Mouse (Mus musculus): ENCODE results near the gene Lpcat2b.
"Not testable (repeated sequence)": the region's sequence is repeated elsewhere in the genome, so short reads cannot be mapped to it uniquely, and the experiment has no call there.

Gene Lpcat2b

DNA sequence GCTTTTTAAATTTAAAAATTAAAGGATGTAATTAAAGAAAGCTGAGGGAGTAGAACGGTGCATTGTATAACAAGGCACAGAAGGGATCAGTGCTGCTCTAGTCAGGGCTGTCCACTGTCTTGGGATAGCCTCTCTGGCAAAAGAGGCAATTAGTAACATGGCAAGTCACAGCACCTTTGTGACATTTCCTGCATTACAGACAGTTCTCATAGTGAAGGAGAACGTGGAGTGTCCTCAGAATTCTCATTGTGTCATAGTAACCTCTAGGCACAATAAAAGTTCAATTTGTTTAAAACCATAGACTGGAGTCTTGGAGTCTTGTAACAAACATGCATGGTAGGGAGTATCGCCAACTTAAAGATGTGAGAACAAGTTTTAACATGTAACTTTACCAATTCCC lies at the start of gene Lpcat2b:
Gene Lpcat2b (plus strand): TSS at position 301 of the 400 bp plus-strand sequence.
- DNase-seq (ENCODE audit: extremely low spot score, low read depth, low spot score), result no peak

DNA sequence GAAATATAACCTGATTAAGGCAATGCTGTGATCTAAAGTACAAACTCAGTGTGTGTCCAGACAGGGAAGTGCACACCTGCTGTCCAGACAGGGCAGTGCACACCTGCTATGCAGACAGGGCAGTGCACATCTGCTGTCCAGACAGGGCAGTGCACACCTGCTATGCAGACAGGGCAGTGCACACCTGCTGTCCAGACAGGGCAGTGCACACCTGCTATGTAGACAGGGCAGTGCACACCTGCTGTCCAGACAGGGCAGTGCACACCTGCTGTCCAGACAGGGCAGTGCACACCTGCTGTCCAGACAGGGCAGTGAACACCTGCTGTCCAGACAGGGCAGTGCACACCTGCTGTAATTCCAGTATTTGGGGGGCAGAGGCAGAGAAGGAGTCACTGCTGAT lies 44.9 kb upstream of the Lpcat2b start:
- DNase-seq (ENCODE audit: extremely low spot score, low read depth, low spot score), result not testable (repeated sequence)

DNA sequence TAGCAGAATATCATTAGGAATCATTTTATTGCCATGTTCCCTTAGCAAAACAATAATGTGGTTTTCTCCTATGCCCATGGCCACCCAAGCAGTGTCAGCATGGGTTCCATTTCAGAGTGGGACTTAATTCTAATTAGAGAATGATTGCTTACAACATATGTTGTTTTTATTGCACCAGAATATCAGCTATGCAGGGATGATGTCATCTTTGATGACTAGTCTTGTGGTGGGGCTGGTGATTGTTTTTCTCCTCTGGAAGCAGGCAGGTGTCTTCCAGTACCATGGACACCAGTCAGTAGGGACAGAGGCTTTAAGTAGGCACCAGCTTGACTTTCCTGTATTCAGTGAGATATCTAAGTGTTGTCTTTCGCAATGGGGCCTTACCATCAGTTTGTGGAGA lies 43.6 kb upstream of the Lpcat2b start:
- DNase-seq (ENCODE audit: extremely low spot score, low read depth, low spot score), result no peak

DNA sequence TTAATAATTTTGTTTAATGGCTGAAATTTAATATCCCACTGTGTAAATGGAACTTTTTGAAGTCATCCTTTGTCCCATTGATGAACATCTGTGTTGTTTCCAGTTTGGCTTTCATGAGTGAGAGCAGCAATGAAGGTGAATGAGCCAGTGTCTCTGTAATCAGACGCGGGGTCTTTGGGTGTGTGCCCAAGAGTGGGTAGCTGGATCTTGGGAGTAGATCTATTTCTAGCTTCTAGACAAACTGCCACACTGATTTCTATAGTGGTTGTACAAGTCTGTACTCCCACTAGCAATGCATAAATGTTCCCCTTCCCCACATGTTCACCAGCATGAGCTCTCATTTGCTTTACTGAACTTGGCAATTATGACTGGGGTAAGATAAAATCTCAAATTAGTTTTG lies 42.0 kb upstream of the Lpcat2b start:
- DNase-seq (ENCODE audit: extremely low spot score, low read depth, low spot score), result no peak

DNA sequence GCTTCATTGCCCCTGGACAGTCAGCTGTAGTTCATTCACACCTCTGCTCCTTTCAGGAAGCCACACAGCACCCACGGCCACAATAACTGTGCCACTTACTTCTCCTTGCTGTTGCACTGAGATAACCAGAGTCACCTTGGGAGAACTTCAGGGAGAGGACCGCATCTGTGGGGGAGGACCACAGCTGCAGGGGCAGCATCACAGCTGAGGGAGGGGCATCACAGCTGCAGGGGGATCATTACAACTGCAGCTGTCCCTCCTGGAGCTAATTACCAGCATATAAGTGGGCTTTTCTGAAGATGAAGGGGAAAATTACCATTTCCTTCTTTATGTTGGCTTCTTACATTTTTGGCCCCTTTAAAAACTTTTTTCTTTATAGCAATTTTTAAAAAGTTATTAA lies 36.9 kb upstream of the Lpcat2b start:
- DNase-seq (ENCODE audit: extremely low spot score, low read depth, low spot score), result no peak

DNA sequence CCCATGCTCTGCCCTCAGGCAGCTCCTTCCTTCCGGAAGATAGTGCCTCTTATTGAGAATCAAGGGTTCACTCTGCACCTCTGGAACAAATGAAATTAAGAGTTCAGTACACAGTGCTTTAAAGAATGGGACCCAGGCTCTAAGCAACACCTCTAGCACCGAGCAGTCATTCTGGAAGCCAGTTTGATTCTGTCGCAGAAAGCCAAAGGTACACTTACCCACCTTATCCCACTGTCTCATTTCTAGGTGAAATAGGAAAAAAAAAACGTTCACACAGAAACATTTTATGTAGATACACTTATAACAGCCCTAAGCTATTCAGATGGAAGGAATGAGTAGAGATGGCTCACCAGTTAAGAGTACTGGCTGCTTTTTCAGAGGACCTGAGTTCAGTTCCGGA lies 28.9 kb upstream of the Lpcat2b start, which contains the start of gene Ephx4:
Gene Ephx4 (plus strand): TSS at position 301 of the 400 bp plus-strand sequence.
- DNase-seq (ENCODE audit: extremely low spot score, low read depth, low spot score), result no peak

DNA sequence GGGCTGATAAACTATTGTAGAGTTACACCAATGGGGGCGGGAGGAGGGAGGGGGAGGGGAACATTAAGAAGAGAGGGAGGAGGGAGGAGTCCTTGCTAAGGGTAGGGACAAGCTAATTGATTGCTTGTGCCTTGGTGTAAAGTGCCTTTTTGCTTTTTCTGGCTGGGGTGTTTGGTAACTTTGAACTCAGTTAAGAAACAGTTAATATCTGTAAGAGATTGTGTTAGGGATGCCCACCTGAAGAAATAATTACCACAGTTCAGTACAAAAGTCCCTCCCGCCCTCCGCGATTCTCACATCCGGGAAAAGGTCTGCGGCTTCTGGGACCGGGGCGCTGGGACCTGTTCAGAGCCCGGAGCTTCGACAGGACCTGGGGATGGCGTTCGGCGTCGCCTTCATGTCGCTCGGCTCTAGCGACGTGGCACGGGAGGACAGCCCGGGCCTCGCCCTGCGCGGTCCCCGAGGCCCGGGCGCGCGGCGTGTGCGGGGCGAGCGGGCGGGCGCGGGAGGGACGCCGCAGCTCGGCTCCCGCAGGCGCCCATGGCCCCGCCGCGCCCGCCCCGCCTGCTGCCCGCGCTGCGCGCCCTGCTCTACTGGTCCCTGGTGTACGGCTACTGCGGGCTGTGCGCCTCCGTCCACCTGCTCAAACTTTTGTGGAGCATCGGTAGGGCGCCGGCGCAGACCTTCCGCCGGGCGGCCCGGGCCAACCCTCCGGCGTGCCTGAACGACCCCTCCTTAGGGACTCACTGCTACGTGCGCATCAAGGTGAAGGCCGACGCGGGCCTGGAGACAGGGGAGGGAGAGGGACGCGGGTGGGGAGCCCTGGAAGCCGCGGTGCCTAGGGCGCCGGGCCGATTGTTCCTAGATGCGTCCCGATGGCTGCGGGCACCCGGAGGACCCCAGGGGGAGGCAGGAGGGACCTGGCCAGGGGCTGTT lies 28.1 kb upstream of the Lpcat2b start:
- peak; percentile 31 for DNase-seq (ENCODE audit: extremely low spot score, low read depth, low spot score)

DNA sequence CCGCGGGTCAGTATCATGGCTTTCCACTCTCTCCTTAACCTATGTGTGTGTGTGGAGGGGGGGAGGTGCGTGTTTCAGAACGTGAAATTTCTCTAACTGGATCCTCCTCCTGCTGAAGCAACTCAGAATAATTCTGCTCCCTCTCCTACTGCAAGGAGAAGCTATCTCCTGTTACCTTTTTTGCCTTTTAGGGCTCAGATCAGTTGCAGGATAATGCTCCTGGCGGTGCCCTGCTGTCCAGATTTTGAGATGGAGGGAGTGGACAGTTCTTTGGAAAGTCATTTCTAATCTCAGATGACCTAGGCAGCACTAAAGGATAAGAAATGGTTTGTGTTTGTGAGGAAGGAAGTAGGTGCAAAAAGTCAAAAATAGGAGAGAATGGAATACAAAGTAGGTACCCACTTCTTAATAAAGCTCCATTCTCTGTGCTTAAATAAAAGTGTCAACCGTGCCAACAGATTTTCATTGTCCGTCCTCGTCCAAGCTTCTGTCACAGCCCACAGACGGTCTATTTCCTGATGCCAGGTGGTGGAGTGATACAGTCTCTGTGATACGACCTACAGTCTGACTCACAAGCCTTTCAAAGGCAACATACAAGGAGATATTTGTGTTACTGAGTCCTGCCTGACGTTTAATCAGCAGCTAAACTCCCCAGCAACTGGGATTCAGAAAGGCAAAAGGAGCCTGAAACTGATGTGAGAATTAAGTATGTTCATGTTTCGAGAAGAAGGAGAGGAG lies 27.2 kb upstream of the Lpcat2b start:
- DNase-seq (ENCODE audit: extremely low spot score, low read depth, low spot score), result no peak

DNA sequence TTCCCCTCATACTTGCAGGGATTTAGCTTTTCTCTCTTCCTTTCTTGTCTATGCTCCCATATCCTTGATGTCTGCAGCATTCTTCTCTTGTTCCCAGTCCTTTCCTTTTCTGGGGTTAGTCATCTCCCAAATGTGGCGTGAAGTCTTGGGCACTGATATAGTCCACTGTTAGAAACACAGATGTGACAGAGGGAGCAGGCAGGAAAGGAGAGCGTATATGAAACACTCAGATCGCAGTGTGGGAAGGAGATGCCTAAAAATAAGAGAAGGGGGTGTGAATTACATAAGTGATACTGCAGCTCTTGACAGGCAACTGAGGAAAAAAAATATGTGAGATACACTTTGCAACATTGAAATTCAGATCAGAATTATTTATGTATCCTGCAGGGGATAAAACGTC lies 26.0 kb upstream of the Lpcat2b start:
- no peak for DNase-seq (ENCODE audit: extremely low spot score, low read depth, low spot score)

DNA sequence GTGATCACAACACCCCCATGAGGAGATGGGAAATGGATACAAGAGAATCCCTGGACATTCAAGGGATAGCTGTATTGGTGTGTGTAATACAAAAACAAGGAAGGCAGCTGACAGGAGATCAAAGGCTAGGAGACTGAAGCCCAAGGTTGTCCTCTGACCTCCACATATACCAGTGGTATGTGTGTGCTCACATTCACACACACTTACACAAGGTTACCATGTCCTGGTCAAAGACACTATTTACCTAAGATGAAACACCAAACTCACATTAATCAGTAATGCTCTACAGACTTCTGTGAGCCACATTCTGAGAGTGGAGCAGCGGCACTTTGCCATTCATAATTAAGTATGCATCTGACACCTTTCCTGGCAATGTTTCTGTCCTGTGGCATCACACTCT lies 21.0 kb upstream of the Lpcat2b start:
- DNase-seq (ENCODE audit: extremely low spot score, low read depth, low spot score), result no peak

DNA sequence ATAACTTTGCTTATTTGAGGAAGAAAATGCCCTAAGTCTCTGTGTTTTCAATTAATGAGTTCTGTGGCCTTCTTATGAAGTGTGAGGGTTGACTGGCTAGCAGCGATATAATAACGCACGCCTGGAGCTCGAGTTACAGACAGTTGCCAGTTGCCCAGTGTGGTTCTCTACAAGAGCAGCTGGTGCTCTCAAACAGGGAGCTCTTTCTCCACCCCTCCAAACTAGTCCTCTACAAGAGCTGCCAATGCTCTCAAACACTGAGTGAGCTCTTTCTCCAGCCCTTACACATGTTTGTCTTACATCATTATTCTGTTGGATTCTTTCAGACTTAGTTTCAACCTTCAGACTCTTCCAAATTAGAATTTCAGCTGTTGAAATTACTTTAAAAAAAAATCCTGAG lies 20.0 kb upstream of the Lpcat2b start:
- DNase-seq (ENCODE audit: extremely low spot score, low read depth, low spot score), result no peak

DNA sequence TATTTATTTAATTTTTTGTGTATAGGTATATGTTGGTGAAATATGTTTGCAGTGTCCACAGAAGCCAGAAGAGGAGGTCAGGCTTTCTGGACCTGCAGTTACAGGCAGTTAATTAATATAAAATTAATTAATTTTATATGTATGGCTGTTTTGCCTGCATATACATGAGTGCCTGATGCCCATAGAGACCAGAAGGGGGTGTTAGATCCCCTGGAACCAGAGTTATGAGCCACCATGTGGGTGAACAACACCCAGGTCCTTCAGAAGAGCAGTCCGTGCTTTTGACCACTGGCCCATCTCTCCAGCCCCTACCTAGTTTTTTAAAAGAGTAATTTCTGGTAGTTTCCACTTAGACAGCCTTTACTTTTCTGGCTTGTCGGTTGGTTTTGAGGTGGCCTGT lies 19.1 kb upstream of the Lpcat2b start:
- DNase-seq (ENCODE audit: extremely low spot score, low read depth, low spot score), result no peak

DNA sequence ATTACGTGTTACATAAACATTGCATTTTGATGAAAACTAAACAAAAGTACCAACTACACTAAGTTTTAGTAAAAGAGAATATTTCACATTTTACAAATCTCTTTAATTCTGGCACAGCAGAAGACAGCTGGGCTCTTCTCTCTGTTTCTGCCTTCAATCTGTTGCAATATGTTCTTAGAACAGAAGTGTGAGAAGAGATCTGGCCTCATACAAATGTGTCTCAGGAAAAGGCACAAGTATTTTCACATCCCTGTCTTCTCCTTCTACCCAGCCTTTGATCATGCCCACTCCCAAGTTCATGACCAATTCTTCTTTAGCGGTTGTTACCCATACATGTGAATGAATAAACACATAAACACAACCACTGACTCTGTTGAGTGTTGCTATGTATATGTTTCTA lies 16.3 kb upstream of the Lpcat2b start:
- no peak for DNase-seq (ENCODE audit: extremely low spot score, low read depth, low spot score)

DNA sequence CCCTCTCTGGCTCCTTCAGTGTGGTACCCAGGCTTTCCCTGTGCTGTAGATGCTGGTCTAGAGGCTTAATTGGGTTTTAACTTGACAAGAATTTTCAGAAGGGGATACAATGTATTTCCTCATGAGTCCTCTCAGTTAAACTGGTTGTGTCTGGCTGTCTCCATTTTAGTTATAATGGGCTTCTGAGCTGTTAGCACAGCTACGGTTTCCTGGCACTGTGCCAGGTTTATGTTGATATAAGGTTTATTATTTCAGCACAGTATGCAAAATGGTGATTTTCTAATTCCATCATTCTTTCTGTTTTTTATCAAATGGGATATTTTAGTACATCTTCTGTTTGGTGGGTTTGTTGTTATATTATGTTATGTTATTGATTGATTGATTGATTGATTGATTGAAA lies 9.7 kb upstream of the Lpcat2b start:
- DNase-seq (ENCODE audit: extremely low spot score, low read depth, low spot score), result no peak

DNA sequence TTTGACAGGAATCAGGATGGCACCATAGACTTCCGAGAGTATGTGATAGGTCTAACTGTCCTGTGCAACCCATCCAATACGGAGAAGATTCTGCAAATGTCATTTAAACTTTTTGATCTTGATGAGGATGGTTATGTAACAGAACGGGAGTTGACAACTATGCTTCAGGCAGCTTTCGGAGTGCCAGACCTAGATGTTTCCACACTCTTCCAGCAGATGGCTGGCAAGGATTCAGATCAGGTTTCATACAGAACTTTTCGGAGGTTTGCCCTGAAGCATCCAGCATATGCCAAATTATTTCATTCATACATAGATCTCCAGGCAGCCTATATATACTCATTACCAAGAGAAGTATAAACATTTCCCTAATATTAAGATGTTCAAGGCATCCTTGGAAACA lies 2.7 kb downstream of the Lpcat2b start:
- no peak for DNase-seq (ENCODE audit: extremely low spot score, low read depth, low spot score)

DNA sequence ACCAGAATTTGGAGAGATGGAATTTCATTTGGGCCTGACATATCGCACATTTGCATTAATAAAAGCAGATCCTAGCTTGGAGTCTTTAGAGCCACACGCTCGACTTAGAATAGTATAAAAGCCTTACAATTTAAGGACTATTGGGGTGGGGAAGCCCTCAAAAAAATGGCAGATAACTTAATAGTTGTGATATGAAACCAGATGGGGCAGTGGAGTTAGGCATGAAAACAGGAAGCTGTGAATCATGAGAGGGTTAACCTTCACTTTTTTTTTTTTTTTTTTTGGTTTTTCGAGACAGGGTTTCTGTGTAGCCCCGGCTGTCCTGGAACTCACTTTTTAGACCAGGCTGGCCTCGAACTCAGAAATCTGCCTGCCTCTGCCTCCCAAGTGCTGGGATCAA lies 4.8 kb downstream of the Lpcat2b start:
- no peak for DNase-seq (ENCODE audit: extremely low spot score, low read depth, low spot score)

DNA sequence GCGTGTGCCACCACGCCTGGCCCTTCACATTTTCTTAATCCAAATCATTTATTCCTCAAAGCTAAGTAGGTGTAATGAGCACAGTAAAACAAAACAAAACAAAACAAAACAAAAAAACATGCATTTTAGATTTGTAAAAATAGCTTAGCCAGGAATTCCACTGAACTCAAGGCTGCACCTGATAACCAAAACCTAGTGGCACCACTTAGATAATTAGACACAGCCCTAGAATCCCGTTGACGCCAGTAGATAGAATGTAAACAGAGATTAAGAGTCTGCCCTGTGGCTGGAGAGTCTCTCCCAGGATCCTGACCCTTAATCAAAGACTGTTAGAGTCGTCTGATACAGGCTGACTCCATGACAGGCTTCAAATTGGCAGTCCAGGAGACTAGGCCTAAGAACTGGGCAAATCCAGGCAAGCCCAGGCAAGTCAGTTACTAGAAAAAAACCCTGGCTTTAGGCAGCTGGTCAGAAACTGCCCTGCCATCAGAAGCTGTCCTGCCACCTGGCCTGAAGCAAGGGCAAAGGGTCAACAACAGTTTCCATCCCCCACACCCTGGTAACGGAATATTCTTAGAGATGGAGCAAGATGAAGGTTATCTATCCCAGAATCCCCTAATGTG lies 5.3 kb downstream of the Lpcat2b start:
- no peak for DNase-seq (ENCODE audit: extremely low spot score, low read depth, low spot score)

DNA sequence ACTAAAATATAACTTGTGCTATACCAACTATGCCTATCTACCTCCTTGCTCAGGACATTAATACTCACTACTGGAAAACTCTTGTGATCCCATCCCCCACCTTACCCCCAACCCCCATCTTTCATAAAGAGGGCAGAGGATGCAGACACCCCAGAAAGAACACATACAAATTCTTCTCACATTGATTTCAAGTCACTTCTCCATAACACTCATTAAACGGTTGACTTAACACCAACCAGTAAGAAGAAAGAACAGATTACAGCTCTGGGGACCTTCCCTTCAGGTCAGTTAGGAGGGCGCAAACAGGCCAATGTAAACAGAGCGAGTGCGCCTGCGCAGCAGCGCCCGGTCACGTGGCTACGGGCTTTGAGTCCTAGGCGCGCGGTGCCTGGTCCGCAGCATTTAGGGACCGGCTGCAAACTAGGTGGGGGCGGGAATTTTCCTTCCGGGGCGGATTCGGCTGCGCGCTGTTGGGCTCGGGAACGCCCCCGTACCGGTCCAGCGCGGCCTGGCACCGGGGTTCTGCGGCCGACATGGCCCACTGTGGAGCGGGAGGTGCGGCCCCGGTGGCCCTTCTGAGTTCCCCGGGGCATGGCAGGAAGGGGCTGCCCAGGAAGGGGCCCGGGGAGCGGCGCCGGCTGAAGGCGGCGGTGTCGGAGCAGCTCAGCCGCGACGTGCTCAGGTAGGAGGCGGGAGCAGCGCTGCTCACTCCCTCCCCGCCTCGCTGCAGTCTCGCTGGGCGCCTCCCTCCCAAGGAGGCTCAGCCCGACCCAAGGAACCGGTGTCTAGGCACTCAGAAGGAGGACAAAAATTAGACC lies 6.3 kb downstream of the Lpcat2b start, which contains the start of gene Btbd8:
Gene Btbd8 (plus strand): TSS at position 534 of the 818 bp plus-strand sequence.
- peak; percentile 92 for DNase-seq (ENCODE audit: extremely low spot score, low read depth, low spot score)

DNA sequence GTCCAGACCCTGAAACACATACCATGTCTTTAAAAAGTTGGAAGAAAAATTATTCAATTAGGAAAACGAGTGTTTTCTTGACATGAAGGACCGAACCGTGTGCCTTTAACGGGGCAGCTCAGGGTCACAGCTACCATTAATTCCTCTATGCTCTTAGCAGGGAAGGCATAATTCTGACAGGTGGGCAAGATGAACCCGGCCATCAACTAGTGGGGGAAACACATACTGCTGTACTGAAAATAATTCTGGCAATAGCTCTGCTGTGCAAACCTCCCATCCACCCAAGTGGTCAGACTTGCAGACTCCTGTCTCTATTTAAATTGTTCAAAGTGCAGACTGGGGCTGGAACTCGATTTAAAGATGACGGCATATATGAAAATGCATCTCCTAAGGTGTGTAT lies 7.0 kb downstream of the Lpcat2b start:
- DNase-seq (ENCODE audit: extremely low spot score, low read depth, low spot score), result peak; percentile 12

DNA sequence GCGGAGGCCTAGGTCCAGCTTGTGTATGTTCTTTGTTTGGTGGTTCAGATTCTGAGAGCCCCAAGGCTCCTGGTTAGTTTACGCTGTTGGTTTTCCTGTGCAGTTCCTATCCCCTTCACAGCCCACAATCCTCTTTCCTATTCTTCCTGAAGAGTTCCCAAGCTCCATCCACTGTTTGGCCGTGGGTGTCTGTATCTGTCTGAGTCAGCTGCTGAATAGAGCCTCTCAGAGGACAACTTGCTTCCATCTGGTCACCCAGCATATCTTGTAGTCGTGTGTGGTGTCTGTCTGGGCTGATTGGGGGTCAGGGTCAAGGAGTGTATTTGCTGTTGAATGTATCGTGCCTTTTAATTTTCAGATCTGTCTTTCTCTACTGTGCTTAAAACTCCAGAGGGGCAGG lies 10.5 kb downstream of the Lpcat2b start:
- DNase-seq (ENCODE audit: extremely low spot score, low read depth, low spot score), result no peak

DNA sequence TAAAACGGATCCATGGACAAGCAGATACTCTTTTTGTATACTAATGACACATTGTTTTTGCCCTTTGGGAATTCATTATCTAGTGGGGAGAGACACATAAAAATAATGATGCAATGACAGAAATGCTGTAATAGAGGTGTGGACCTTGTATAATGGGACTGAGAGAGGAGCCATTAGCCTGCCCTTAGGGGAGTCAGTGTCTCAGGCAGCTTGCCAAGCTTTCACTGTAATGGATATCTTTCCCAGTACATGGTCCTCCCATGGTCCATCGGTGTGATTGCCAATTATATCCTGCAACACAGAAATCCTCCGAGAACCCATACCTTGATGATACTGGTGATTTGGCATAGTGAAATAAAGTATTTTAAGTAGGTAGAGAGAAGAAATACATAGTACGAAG lies 12.9 kb downstream of the Lpcat2b start:
- DNase-seq (ENCODE audit: extremely low spot score, low read depth, low spot score), result no peak

Measured in hindlimb bud, embryonic 11.5 days (tissue).